Mouse (Mus musculus) bone marrow, adult 2 months (tissue): Measurements from ENCODE around the gene Gas6. TPM values are rescaled to one million over a fixed set of nuclear protein-coding genes. Genes with fewer than 3 reads are reported as not detected.
A peak's percentile ranks its signal among the peaks of the same experiment; 100 is the strongest.

Experiments
- H3K27ac ChIP-seq: fragments of 200-500 bp; 2 replicates; pipeline ENCODE4 v1.5.1; 2012; ENCODE audit warnings: low read depth, mild to moderate bottlenecking, control low read depth, inconsistent platforms, low read length; ENCODE audit not compliant: control insufficient read depth, poor library complexity, insufficient read depth
- H3K4me1 ChIP-seq: fragments of 200-500 bp; 2 replicates; pipeline ENCODE4 v1.6.1; 2011; ENCODE audit warnings: low read length; ENCODE audit not compliant: control insufficient read depth, insufficient read depth
- H3K4me3 ChIP-seq: fragments of 200-500 bp; replicated peaks from 2 replicates; pipeline ENCODE3; 2011; ENCODE audit warnings: mild to moderate bottlenecking, low read depth, low read length, control low read depth; ENCODE audit not compliant: control insufficient read depth
- CTCF ChIP-seq: fragments of 200-500 bp; IDR thresholded peaks from 2 replicates; pipeline ENCODE4 v1.5.1; 2011; ENCODE audit warnings: low read length, control low read depth; ENCODE audit not compliant: control insufficient read depth, insufficient read depth
- POLR2A ChIP-seq: fragments of 200-500 bp; IDR thresholded peaks from 2 replicates; pipeline ENCODE4 v1.6.1; 2011; ENCODE audit warnings: low read depth, mild to moderate bottlenecking, control low read depth, low read length, borderline replicate concordance; ENCODE audit not compliant: control insufficient read depth
- WGBS: fragments of 180-500 bp; shearing (Covaris S2); methylation state at CpG from one replicate; pipeline ENCODE4 v1.1.7; 2018; 5-methylcytosine and 5-hydroxymethylcytosine counted together
- polyA plus RNA-seq: library from polyadenylated mRNA; stranded (reverse); fragments of >200 nt; gene quantifications from 2 replicates; pipeline ENCODE4 v1.2.4, GENCODE M21; 2011; ENCODE audit warnings: low replicate concordance; ENCODE audit not compliant: missing spikeins, insufficient read depth, insufficient read length

The Gas6 gene
- polyA plus RNA-seq, 1 experiment, result 50.8 TPM

DNA sequence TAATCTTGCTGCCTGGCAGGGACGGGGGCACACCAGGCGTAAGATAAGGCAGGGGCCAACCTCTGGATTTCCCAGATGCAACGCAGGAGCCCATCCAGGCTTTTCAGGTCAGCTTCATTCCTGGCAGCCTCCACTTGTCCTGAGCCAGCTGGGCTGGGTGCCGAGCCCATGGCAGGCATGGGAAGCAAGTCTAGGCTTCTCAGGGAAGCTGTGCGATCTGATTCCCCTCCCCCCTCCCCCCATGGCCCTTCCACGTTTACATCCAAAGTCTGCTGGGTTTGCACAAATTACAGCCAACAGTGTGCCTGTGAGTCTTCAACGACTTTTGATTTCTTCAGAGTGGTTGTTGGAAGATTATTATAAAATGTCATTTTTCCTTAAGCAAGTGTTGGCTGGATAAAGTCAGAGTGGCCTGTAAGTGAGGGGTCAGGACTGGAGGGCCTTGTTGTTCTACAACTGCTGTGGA lies 13.2 kb downstream of the Gas6 start:
- TF ChIP-seq CTCF (no peak), POLR2A (no peak)
- Histone ChIP-seq H3K27ac (no peak overlapping the region), H3K4me1 (no peaks in the 10 kb centered on the region), H3K4me3 (no peak overlapping the region)
- 82% methylated on average over 7 of the region's 7 CpGs for WGBS

DNA sequence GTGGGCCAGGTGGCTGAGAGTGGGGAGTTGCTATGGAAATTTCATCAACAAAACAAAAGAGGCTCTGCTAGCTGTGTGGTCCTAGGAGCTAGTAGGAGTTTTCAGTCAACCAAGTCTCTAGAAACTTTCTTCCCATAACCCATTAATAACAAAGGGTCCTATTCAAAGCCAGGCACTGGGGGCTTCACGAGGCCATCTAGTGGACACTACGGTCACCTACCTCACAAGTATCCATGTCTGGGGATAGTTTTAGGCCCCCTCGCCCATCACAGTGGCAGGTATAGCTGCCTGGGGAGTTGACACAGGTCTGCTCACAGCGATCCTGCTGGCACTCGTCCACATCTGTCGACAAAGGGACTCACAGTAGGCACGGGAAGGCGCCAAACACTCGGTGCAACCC lies 18.4 kb downstream of the Gas6 start:
- H3K27ac ChIP-seq, result no peak overlapping the region
- no peak for TF ChIP-seq CTCF
- 70% methylated on average over 9 of the region's 9 CpGs for WGBS
- H3K4me1 ChIP-seq, result no peaks in the 10 kb centered on the region
- no peak overlapping the region for H3K4me3 ChIP-seq

DNA sequence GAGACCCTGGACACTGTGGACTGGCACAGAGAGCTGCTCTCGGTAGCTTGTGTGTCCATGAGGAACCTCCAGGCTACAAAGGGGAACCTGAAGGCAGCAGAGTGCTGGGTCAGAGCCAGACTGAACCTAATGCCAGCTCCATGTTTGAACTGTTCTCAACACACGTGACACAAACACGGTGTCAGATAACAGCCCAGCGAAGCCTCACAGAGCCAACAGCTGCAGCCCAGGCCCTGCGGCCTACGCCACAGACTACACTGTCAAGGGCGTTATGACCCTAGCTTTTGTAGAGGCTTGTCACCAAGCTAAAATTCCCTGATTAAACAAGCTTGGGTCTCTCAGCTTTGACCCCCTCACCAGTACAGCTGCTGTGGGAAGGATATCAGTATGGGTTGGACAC lies 22.0 kb downstream of the Gas6 start:
- TF ChIP-seq CTCF, result no peak
- no peak for TF ChIP-seq POLR2A
- no peaks in the 10 kb centered on the region for H3K4me1 ChIP-seq
- 45% methylated on average over 7 of the region's 7 CpGs for WGBS
- H3K27ac ChIP-seq, result no peak overlapping the region
- no peak overlapping the region for H3K4me3 ChIP-seq

DNA sequence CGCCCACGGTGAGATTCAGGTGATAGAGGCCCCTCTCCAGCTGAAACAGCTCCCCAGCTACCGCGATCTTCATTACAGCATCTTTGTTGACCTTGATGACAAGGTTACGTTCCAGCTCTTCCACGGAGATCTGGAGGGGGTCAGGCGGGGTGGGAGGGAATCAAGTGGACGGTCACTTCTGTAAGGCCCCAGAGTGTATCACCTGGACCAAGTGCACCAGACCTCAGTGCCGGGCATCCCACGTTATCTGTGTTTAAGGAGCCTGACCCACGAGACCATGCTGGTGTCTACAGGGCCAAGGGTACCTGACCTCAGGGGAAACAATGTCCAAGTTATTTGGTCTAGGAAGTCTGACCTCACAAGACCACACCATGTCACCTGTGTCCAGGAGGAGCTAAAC lies 22.8 kb downstream of the Gas6 start:
- no peak overlapping the region for H3K27ac ChIP-seq
- TF ChIP-seq POLR2A (no peak), CTCF (no peak)
- no peak overlapping the region for H3K4me3 ChIP-seq
- no peaks in the 10 kb centered on the region for H3K4me1 ChIP-seq
- 80% methylated on average over 11 of the region's 11 CpGs for WGBS

DNA sequence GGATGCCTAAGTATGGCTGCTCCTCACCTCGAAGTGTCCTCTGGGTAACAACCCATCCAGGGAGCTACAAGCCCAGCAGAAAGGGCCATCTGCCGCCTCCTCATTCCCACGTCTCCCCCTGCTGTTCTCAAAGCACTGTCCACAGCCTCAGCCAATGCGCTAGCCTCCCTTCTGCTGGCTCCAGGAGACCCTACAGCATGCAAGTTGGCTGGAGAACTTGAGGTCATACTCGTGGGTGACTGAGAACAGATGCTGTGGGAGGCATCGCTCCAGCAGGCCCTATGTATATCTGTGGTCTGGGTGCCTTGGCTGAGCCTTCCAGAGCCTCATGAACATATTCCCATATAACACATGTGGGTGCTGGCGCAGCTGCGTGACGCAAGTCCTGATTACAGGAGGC lies 25.6 kb downstream of the Gas6 start:
- TF ChIP-seq CTCF (no peak), POLR2A (no peak)

DNA sequence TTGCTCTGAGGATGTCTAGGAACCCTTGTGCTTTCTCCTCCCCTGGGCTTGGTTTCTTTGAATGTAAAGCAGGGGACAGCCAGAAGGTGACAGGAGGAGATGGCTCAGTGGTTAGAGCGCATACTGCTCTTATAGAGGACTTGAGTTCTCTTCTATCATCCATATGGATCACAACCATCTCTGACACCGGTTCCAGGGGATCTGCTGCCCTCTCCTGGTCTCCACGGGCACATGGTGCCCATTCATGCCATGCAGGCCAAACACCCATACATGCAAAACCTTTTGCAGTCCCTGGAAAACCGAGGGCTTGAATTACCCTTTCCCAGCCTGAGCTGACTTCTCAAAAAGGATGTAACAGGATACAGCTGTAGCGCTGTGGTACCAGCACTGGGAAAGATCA lies 27.3 kb downstream of the Gas6 start:
- Histone ChIP-seq H3K4me1 (no peaks in the 10 kb centered on the region), H3K4me3 (no peak overlapping the region), H3K27ac (no peak overlapping the region)
- peak; percentile 27; the same call in 1 of the 2 replicates for TF ChIP-seq CTCF
- no peak for TF ChIP-seq POLR2A
- WGBS, result 59% methylated on average over 5 of the region's 5 CpGs

More for the DNA sequence above, 25.6 kb downstream of the Gas6 start:
- Histone ChIP-seq H3K4me1 (no peaks in the 10 kb centered on the region), H3K27ac (no peak overlapping the region), H3K4me3 (no peak overlapping the region)
- 80% methylated on average over 9 of the region's 9 CpGs for WGBS

DNA sequence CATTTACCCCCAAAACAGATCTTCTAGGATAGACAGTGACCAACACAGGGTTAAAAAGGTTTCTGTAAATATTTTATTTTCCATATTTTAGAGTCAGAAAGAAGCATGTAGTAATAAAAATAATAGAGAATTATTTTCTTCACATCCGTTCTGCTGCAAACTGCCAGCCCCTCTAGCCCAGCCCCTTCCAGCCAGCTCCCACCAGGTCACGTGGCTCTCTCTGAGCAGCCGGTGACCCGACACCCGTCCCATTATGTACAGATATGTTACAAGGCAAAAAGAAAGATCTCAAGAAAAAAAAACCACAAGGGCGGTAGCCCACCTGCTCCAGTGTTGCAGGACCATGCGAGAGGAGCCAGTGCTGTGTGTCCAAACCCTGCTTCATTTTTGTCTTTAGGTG lies 29.0 kb downstream of the Gas6 start:
- no peak overlapping the region for H3K27ac ChIP-seq
- TF ChIP-seq POLR2A (no peak), CTCF (no peak)
- no peak overlapping the region for H3K4me3 ChIP-seq
- H3K4me1 ChIP-seq, result no peaks in the 10 kb centered on the region
- WGBS, result 82% methylated on average over 7 of the region's 7 CpGs

DNA sequence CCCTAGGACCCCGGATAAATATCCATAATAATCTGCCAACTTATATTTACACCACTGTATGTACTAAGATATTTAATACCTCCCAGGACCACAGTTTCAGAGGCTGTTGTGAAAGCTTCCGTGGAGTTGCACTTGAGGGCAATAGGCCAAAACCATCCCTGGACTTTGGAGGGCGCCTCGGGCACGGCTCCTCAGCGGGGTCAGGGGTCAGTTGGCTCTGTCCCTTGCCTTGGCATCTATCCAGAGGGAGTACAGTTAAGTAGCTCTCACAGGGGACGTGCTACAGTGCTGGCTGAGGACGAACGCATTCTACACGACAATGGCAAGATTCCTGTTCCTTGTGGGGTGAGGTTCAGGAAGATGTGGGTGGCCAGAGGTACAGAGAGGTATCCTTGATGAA lies 31.9 kb downstream of the Gas6 start:
- 71% methylated on average over 10 of the region's 10 CpGs for WGBS
- TF ChIP-seq POLR2A (no peak), CTCF (no peak)
- H3K4me1 ChIP-seq, result no peaks in the 10 kb centered on the region

DNA sequence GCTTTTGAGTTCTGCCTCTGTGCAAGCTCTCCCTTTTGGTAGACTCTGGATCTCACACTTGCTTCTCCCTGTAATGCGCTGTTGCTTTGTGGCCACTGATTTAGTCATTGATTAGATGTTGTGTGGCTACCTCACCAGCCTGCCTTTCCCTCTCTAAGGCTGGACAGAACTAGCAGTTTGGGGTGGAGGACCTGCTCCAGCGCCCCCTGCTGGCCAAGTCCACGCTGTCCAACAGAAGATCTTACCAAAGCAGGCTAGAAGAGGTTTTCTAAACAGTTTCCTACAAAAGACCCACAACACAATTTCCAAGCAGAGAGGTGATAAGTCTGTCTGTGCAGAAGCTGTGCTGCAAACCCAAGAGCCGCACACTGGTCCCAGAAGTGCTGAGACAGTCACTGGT lies 32.4 kb downstream of the Gas6 start:
- 33% methylated on average over 4 of the region's 4 CpGs for WGBS

More for the DNA sequence above, 31.9 kb downstream of the Gas6 start:
- no peak overlapping the region for H3K4me3 ChIP-seq
- H3K27ac ChIP-seq, result no peak overlapping the region

More for the DNA sequence above, 32.4 kb downstream of the Gas6 start:
- TF ChIP-seq POLR2A (no peak), CTCF (peak; percentile 85)
- Histone ChIP-seq H3K4me3 (no peak overlapping the region), H3K27ac (no peak overlapping the region), H3K4me1 (no peaks in the 10 kb centered on the region)
